8 mouse cellular contexts compared by ENCODE assay signal in genomic region chr11:5505856-5506575, GRCm38 (mm10). TPM values are rescaled to one million over a fixed set of nuclear protein-coding genes. Genes with fewer than 3 reads are reported as not detected.
DNase-seq lines count a peak whose midpoint lies in the region; ATAC-seq and TF ChIP-seq lines count a peak whose summit lies in the region.

No protein-coding gene starts in this region.

- peak overlapping the region; percentile 48 for H3K4me3 ChIP-seq in erythroblast, embryonic 14.5 days (replicated peaks)
- H3K4me3 ChIP-seq in cortical plate, adult 2 months (ENCODE audit: insufficient read depth, low read length) = no peak overlapping the region
- H3K4me3 ChIP-seq in liver, adult 2 months (ENCODE audit: insufficient read depth, low read depth, low read length) = 0 out of 2 replicates have a peak overlapping the region, but pooled peaks have one; percentile 21
- H3K4me3 ChIP-seq in stomach, embryonic 14.5 days (ENCODE audit: low read depth, low read length) = peak overlapping the region; percentile 15; the same call in 1 of the 2 replicates
- no peak overlapping the region for H3K4me3 ChIP-seq in forebrain, embryonic 14.5 days (ENCODE audit: low read depth, low read length)

- TF ChIP-seq CTCF in cortical plate, adult 2 months (IDR thresholded peaks at IDR 0.05; ENCODE audit: extremely low read depth, insufficient read depth, low read length) = no peak
- peak; percentile 2; the same call in 1 of the 2 replicates for TF ChIP-seq CTCF in liver, adult 2 months (IDR thresholded peaks at IDR 0.05; ENCODE audit: low read depth, low read length)

- H3K4me2 ChIP-seq in stomach, embryonic 14.5 days (replicated peaks; ENCODE audit: low read depth, low read length) = peak overlapping the region; percentile 36; the same call in 1 of the 2 replicates
- H3K4me2 ChIP-seq in forebrain, embryonic 14.5 days (ENCODE audit: low read length) = no peak overlapping the region

- no peaks in the 10 kb centered on the region for H3K36me3 ChIP-seq in erythroblast, embryonic 14.5 days (ENCODE audit: control insufficient read depth)
- no peaks in the 10 kb centered on the region for H3K36me3 ChIP-seq in liver, adult 2 months (ENCODE audit: control insufficient read depth, insufficient read depth, low read length)
- no peaks in the 10 kb centered on the region for H3K36me3 ChIP-seq in stomach, embryonic 14.5 days (ENCODE audit: control insufficient read depth, insufficient read depth, low read length)
- H3K36me3 ChIP-seq in forebrain, embryonic 14.5 days (ENCODE audit: control insufficient read depth, insufficient read depth, low read length) = no peaks in the 10 kb centered on the region

- TF ChIP-seq POLR2A in cortical plate, adult 2 months (IDR thresholded peaks at IDR 0.05; ENCODE audit: extremely low read depth, insufficient read depth, low read length) = no peak
- TF ChIP-seq POLR2A in liver, adult 2 months (IDR thresholded peaks at IDR 0.05; ENCODE audit: extremely low read depth, insufficient read depth, low read length) = 0 out of 2 replicates have a peak, but pooled peaks have one; percentile 18

- 5% methylated on average over 18 of the region's 18 CpGs for WGBS in liver, adult 2 months
- 19% methylated on average over 18 of the region's 18 CpGs for WGBS in stomach, embryonic 14.5 days
- WGBS in forebrain, embryonic 14.5 days = 39% methylated on average over 18 of the region's 18 CpGs

- H3K79me2 ChIP-seq in liver, adult 2 months (ENCODE audit: control insufficient read depth, insufficient read depth, low read length) = peaks cover 4% of the 10 kb centered on the region; the same call in 1 of the 2 replicates

- H3K27ac ChIP-seq in cortical plate, adult 2 months (ENCODE audit: insufficient read depth, low read length) = 0 out of 2 replicates have a peak overlapping the region, but pooled peaks have one; percentile 29
- H3K27ac ChIP-seq in liver, adult 2 months (replicated peaks; ENCODE audit: insufficient read depth, low read depth, low read length) = peak overlapping the region; percentile 98
- 0 out of 2 replicates have a peak overlapping the region, but pooled peaks have one; percentile 39 for H3K27ac ChIP-seq in stomach, embryonic 14.5 days (ENCODE audit: low read length)
- H3K27ac ChIP-seq in forebrain, embryonic 14.5 days (ENCODE audit: low read depth, low read length) = no peak overlapping the region

- no peak for ATAC-seq in erythroblast, adult 5-6 weeks (replicated peaks; ENCODE audit: low FRiP score, poor library complexity, severe bottlenecking)
- ATAC-seq in stomach, embryonic 14.5 days (ENCODE audit: insufficient number of reproducible peaks, insufficient read depth, low FRiP score, low read depth) = peak; percentile 37; the same call in 1 of the 2 replicates
- no peak for ATAC-seq in forebrain, embryonic 14.5 days

- no peak overlapping the region for H3K9ac ChIP-seq in liver, adult 2 months (ENCODE audit: low read depth, low read length)
- no peak overlapping the region; the same call in 1 of the 2 replicates for H3K9ac ChIP-seq in stomach, embryonic 14.5 days (replicated peaks; ENCODE audit: low read depth, low read length)
- no peak overlapping the region for H3K9ac ChIP-seq in forebrain, embryonic 14.5 days (ENCODE audit: low read length)

- peaks cover 16% of the 10 kb centered on the region for H3K4me1 ChIP-seq in erythroblast, embryonic 14.5 days (ENCODE audit: control insufficient read depth)
- H3K4me1 ChIP-seq in cortical plate, adult 2 months (ENCODE audit: control insufficient read depth, insufficient read depth, low read length) = no peaks in the 10 kb centered on the region
- peaks cover 37% of the 10 kb centered on the region for H3K4me1 ChIP-seq in liver, adult 2 months (ENCODE audit: control insufficient read depth, insufficient read depth, low read length)
- no peaks in the 10 kb centered on the region for H3K4me1 ChIP-seq in stomach, embryonic 14.5 days (ENCODE audit: control insufficient read depth, insufficient read depth, low read length)
- no peaks in the 10 kb centered on the region for H3K4me1 ChIP-seq in forebrain, embryonic 14.5 days (ENCODE audit: control insufficient read depth, insufficient read depth, low read length)

- H3K9me3 ChIP-seq in erythroblast, embryonic 14.5 days (ENCODE audit: control insufficient read depth, low read length) = no peaks in the 10 kb centered on the region
- H3K9me3 ChIP-seq in stomach, embryonic 14.5 days (ENCODE audit: control insufficient read depth, low read depth, low read length) = no peaks in the 10 kb centered on the region
- H3K9me3 ChIP-seq in forebrain, embryonic 14.5 days (replicated peaks; ENCODE audit: control insufficient read depth, low read length) = no peaks in the 10 kb centered on the region

- DNase-seq in heart, postnatal 4 days = peak; percentile 45
- DNase-seq in liver, adult 2 months (ENCODE audit: extremely low read depth, low read depth, low spot score) = peak; percentile 92
- no peak for DNase-seq in forebrain, embryonic 14.5 days (ENCODE audit: low spot score)
- no peak for DNase-seq in ovary, postnatal 10 days (ENCODE audit: low spot score)

- no peaks in the 10 kb centered on the region for H3K27me3 ChIP-seq in erythroblast, embryonic 14.5 days (ENCODE audit: control insufficient read depth)
- no peaks in the 10 kb centered on the region for H3K27me3 ChIP-seq in liver, adult 2 months (ENCODE audit: control insufficient read depth, insufficient read depth, low read length)
- H3K27me3 ChIP-seq in stomach, embryonic 14.5 days (ENCODE audit: control insufficient read depth, insufficient read depth, low read length) = no peaks in the 10 kb centered on the region
- H3K27me3 ChIP-seq in forebrain, embryonic 14.5 days (replicated peaks; ENCODE audit: control insufficient read depth, insufficient read depth, low read length) = no peaks in the 10 kb centered on the region

RNA-seq across cellular contexts. Expression of gene Xbp1, which starts 14.4 kb away (rescaled TPM):
- 0.70 and 1.1 TPM in 2 replicates for polyA plus RNA-seq in erythroblast, embryonic 14.5 days (2012)
- 68.1 and 83.8 TPM in 2 replicates for total RNA-seq in erythroblast, adult 5-6 weeks (2015; ENCODE audit: low replicate concordance)
- total RNA-seq in erythroblast, adult 5-6 weeks (2017; ENCODE audit: low replicate concordance) = 42.5 and 50.8 TPM in 2 replicates
- polyA plus RNA-seq in cortical plate, adult 2 months (2012; rRNA removed) = 64.8 and 72.8 TPM in 2 replicates
- 10 to 100 TPM; 51.2 to 65.4 TPM for total RNA-seq in heart, postnatal 4 days (2021)
- total RNA-seq in liver, adult 2 months (2014; rRNA removed) = 137 and 138 TPM in 2 replicates
- polyA plus RNA-seq in liver, adult 2 months (2012; rRNA removed) = 147 and 241 TPM in 2 replicates
- 164 and 206 TPM in 2 replicates for polyA plus RNA-seq in stomach, embryonic 14.5 days (2014; fragmentation: Nextera tagmentation; extraction: Ambion mirVana)
- 124 and 145 TPM in 2 replicates for polyA plus RNA-seq in forebrain, embryonic 14.5 days (2014; fragmentation: Nextera tagmentation; extraction: Ambion mirVana)

RNA-seq across cellular contexts. Expression of gene Ccdc117, which starts 36.0 kb away (rescaled TPM):
- 0.18 and 0.27 TPM in 2 replicates for polyA plus RNA-seq in erythroblast, embryonic 14.5 days (2012)
- total RNA-seq in erythroblast, adult 5-6 weeks (2015; ENCODE audit: low replicate concordance) = 2.7 and 5.6 TPM in 2 replicates
- 9.5 and 10.4 TPM in 2 replicates for total RNA-seq in erythroblast, adult 5-6 weeks (2017; ENCODE audit: low replicate concordance)
- 9.5 and 9.9 TPM in 2 replicates for polyA plus RNA-seq in cortical plate, adult 2 months (2012; rRNA removed)
- total RNA-seq in heart, postnatal 4 days (2021) = 10 to 100 TPM; 11.3 to 14.1 TPM
- 15.3 and 15.5 TPM in 2 replicates for total RNA-seq in liver, adult 2 months (2014; rRNA removed)
- 5.2 and 5.4 TPM in 2 replicates for polyA plus RNA-seq in liver, adult 2 months (2012; rRNA removed)
- polyA plus RNA-seq in stomach, embryonic 14.5 days (2014; fragmentation: Nextera tagmentation; extraction: Ambion mirVana) = 17.7 and 19.4 TPM in 2 replicates
- polyA plus RNA-seq in forebrain, embryonic 14.5 days (2014; fragmentation: Nextera tagmentation; extraction: Ambion mirVana) = 13.1 and 14.8 TPM in 2 replicates

Comparison
In these comparisons a context has a peak if more than half of its experiments do, and no peak if none do; other contexts are left out.
1. H3K4me3 ChIP-seq: peak in erythroblast, embryonic 14.5 days (single experiment), liver, adult 2 months (single experiment) and stomach, embryonic 14.5 days (single experiment); none in cortical plate, adult 2 months (single experiment) and forebrain, embryonic 14.5 days (single experiment).
2. DNase-seq: peak in heart, postnatal 4 days (single experiment) and liver, adult 2 months (single experiment); none in forebrain, embryonic 14.5 days (single experiment) and ovary, postnatal 10 days (single experiment).
3. RNA of gene Xbp1, which starts 14.4 kb away (polyA plus RNA-seq): 147 to 241 TPM in liver, adult 2 months, 164 to 206 TPM in stomach, embryonic 14.5 days, 124 to 145 TPM in forebrain, embryonic 14.5 days and 64.8 to 72.8 TPM in cortical plate, adult 2 months; 0.70 to 1.1 TPM in erythroblast, embryonic 14.5 days; every median in the first group is over 10 times any median in the second.